Mouse (Mus musculus) limb, embryonic 15.5 days (tissue): ENCODE data around the gene Rtp3. TPM values are rescaled to one million over a fixed set of nuclear protein-coding genes. Genes with fewer than 3 reads are reported as not detected.

ENCODE experiments used
- ATAC-seq: fragments of 200-750 bp; cut with Nextera tagmentation; 2 replicates; pipeline ENCODE4 v1.8.0; 2017; ENCODE audit warnings: low read depth, moderate TSS enrichment; ENCODE audit not compliant: insufficient number of reproducible peaks, low FRiP score, low TSS enrichment
- H3K27ac ChIP-seq: fragments of 300-500 bp; sonication (generic); 2 replicates; pipeline ENCODE4 v1.5.1; 2015; ENCODE audit warnings: moderate library complexity, mild to moderate bottlenecking, inconsistent platforms
- H3K27me3 ChIP-seq: fragments of 300-500 bp; sonication (generic); 2 replicates; pipeline ENCODE4 v1.6.1; 2015; ENCODE audit warnings: inconsistent platforms
- H3K36me3 ChIP-seq: fragments of 300-500 bp; sonication (generic); 2 replicates; pipeline ENCODE4 v1.6.1; 2015; ENCODE audit warnings: inconsistent platforms
- H3K4me1 ChIP-seq: fragments of 300-500 bp; sonication (generic); 2 replicates; pipeline ENCODE4 v1.6.1; 2015; ENCODE audit warnings: inconsistent platforms
- H3K4me2 ChIP-seq: fragments of 300-500 bp; sonication (generic); 2 replicates; pipeline ENCODE4 v1.6.1; 2015; ENCODE audit warnings: mild to moderate bottlenecking, inconsistent platforms
- H3K4me3 ChIP-seq: fragments of 300-500 bp; sonication (generic); 2 replicates; pipeline ENCODE4 v1.5.1; 2015; ENCODE audit warnings: mild to moderate bottlenecking, inconsistent platforms
- H3K9ac ChIP-seq: fragments of 300-500 bp; sonication (generic); 2 replicates; pipeline ENCODE4 v1.6.1; 2015; ENCODE audit warnings: inconsistent platforms
- H3K9me3 ChIP-seq: fragments of 300-500 bp; sonication (generic); 2 replicates; pipeline ENCODE4 v1.6.1; 2016; ENCODE audit warnings: inconsistent platforms
- WGBS: fragments of 180-500 bp; shearing (Covaris S2); methylation state at CpG from one replicate; pipeline ENCODE4 v1.1.7; 2015; 5-methylcytosine and 5-hydroxymethylcytosine counted together
- polyA plus RNA-seq: library from polyadenylated mRNA; unstranded; fragments of >200 nt; fragmentation: Nextera tagmentation; extraction: Ambion mirVana; gene quantifications from 2 replicates; pipeline ENCODE4 v1.2.1, GENCODE M21; 2015

Rtp3 gene
- polyA plus RNA-seq, 1 experiment from 2014 or later: not detected

DNA sequence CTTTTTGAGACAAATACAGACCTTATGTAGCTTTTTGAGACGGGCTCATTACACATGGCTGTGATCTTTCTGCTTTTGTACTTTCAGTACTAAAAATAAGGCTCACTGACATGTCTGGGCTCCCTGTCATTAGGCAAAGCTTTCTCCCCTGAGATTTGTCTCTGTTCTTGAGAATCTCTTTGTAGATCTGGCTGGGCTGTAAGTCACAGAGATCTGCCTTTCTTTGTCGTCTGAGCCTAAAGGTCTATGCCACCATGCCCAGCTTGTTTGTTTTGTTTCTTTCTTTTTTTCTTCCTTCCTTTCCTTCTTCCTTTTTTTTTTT lies 24.5 kb downstream of the Rtp3 start:
- Histone ChIP-seq H3K36me3 (no peaks in the 10 kb centered on the region), H3K9ac (no peak overlapping the region), H3K4me2 (no peak overlapping the region), H3K27me3 (no peaks in the 10 kb centered on the region), H3K4me1 (no peaks in the 10 kb centered on the region), H3K9me3 (no peaks in the 10 kb centered on the region), H3K27ac (no peak overlapping the region), H3K4me3 (no peak overlapping the region)
- ATAC-seq: no peak
- WGBS: 59% methylated on average over 2 of the region's 2 CpGs

- H3K27ac ChIP-seq: no peak overlapping the region
- no peak overlapping the region for H3K9ac ChIP-seq
- no peak overlapping the region for H3K4me2 ChIP-seq
- no peaks in the 10 kb centered on the region for H3K36me3 ChIP-seq
- 88% methylated on average over 22 of the region's 22 CpGs for WGBS
- ATAC-seq: no peak
- no peak overlapping the region for H3K4me3 ChIP-seq
- H3K4me1 ChIP-seq: no peaks in the 10 kb centered on the region
- no peaks in the 10 kb centered on the region for H3K9me3 ChIP-seq
- no peaks in the 10 kb centered on the region for H3K27me3 ChIP-seq
Observed at GRCm38 (mm10) chr9:110965062-110965909, 25.1 kb downstream of the Rtp3 start.

DNA sequence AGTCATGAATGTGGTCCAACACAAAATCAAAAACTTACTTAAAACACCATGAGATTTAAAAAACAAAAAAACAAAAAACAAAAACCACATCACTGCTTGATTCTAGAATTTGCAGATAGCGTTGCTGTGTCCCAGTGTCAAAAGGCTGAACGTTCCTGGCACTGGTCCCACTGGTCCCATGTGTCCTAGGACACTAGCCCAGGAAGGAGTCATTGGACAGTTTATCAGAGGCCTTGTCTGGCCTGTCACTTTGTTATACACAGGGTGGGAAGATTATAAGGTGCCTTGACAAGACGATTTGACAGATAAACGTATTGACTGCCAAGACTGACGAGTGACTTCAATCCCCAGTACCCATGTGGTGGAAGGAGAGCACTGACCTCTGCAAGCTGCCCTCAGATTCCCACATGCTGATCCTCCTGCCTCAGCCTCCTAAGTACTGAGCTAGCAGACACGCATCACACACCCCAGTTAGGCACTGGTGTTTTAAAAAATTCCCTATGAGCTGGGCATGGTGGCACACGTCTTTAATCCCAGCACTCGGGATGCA lies 26.7 kb downstream of the Rtp3 start:
- no peak for ATAC-seq
- WGBS: 87% methylated on average over 8 of the region's 8 CpGs

GRCm38 (mm10) chr9:110961386-110961785 lies 29.0 kb downstream of the Rtp3 start:
- Histone ChIP-seq H3K4me2 (no peak overlapping the region), H3K4me3 (no peak overlapping the region), H3K9ac (no peak overlapping the region), H3K4me1 (no peaks in the 10 kb centered on the region), H3K36me3 (no peaks in the 10 kb centered on the region), H3K9me3 (no peaks in the 10 kb centered on the region), H3K27me3 (no peaks in the 10 kb centered on the region), H3K27ac (no peak overlapping the region)
- 97% methylated on average over 8 of the region's 8 CpGs for WGBS
- ATAC-seq: no peak

More for the DNA sequence above, 26.7 kb downstream of the Rtp3 start:
- H3K4me3 ChIP-seq: no peak overlapping the region
- H3K27ac ChIP-seq: no peak overlapping the region
- H3K27me3 ChIP-seq: no peaks in the 10 kb centered on the region
- H3K36me3 ChIP-seq: no peaks in the 10 kb centered on the region
- H3K9me3 ChIP-seq: no peaks in the 10 kb centered on the region
- H3K4me2 ChIP-seq: no peak overlapping the region
- no peak overlapping the region for H3K9ac ChIP-seq
- no peaks in the 10 kb centered on the region for H3K4me1 ChIP-seq

- Histone ChIP-seq H3K4me1 (no peaks in the 10 kb centered on the region), H3K36me3 (no peaks in the 10 kb centered on the region), H3K4me2 (no peak overlapping the region), H3K4me3 (no peak overlapping the region), H3K9me3 (no peaks in the 10 kb centered on the region), H3K27ac (no peak overlapping the region), H3K27me3 (peaks cover 8% of the 10 kb centered on the region), H3K9ac (no peak overlapping the region)
- no peak for ATAC-seq
- 85% methylated on average over 13 of the region's 13 CpGs for WGBS
Observed at GRCm38 (mm10) chr9:110960230-110961149, 29.9 kb downstream of the Rtp3 start.

GRCm38 (mm10) chr9:110959669-110960068 lies 30.7 kb downstream of the Rtp3 start:
- Histone ChIP-seq H3K9ac (no peak overlapping the region), H3K4me1 (no peaks in the 10 kb centered on the region), H3K27me3 (peaks cover 16% of the 10 kb centered on the region), H3K4me3 (no peak overlapping the region), H3K27ac (no peak overlapping the region), H3K9me3 (no peaks in the 10 kb centered on the region), H3K36me3 (no peaks in the 10 kb centered on the region), H3K4me2 (no peak overlapping the region)
- WGBS: 77% methylated on average over 5 of the region's 5 CpGs
- no peak for ATAC-seq

- peaks cover 44% of the 10 kb centered on the region for H3K27me3 ChIP-seq
- WGBS: 79% methylated on average over 6 of the region's 6 CpGs
Observed at GRCm38 (mm10) chr9:110955962-110956361, 34.4 kb downstream of the Rtp3 start.

GRCm38 (mm10) chr9:110954681-110955445 lies 35.5 kb downstream of the Rtp3 start:
- no peaks in the 10 kb centered on the region for H3K9me3 ChIP-seq
- ATAC-seq: no peak
- 59% methylated on average over 2 of the region's 2 CpGs for WGBS
- H3K4me2 ChIP-seq: no peak overlapping the region
- H3K4me1 ChIP-seq: peaks cover 10% of the 10 kb centered on the region
- no peak overlapping the region for H3K4me3 ChIP-seq
- no peak overlapping the region for H3K9ac ChIP-seq
- peaks cover 44% of the 10 kb centered on the region for H3K27me3 ChIP-seq
- no peak overlapping the region for H3K27ac ChIP-seq
- no peaks in the 10 kb centered on the region for H3K36me3 ChIP-seq

More at GRCm38 (mm10) chr9:110955962-110956361, 34.4 kb downstream of the Rtp3 start:
- H3K4me2 ChIP-seq: no peak overlapping the region
- no peak for ATAC-seq
- no peak overlapping the region for H3K9ac ChIP-seq
- H3K4me3 ChIP-seq: no peak overlapping the region
- H3K36me3 ChIP-seq: no peaks in the 10 kb centered on the region
- H3K9me3 ChIP-seq: no peaks in the 10 kb centered on the region
- peaks cover 10% of the 10 kb centered on the region for H3K4me1 ChIP-seq
- no peak overlapping the region for H3K27ac ChIP-seq

GRCm38 (mm10) chr9:110953550-110954461 lies 36.6 kb downstream of the Rtp3 start:
- 2% methylated on average over 44 of the region's 44 CpGs for WGBS
- peak overlapping the region; percentile 94 for H3K4me2 ChIP-seq
- no peaks in the 10 kb centered on the region for H3K36me3 ChIP-seq
- H3K9me3 ChIP-seq: no peaks in the 10 kb centered on the region
- peaks cover 10% of the 10 kb centered on the region for H3K4me1 ChIP-seq
- H3K9ac ChIP-seq: 0 out of 2 replicates have a peak overlapping the region, but pooled peaks have one; percentile 5
- peaks cover 44% of the 10 kb centered on the region for H3K27me3 ChIP-seq
- no peak overlapping the region for H3K27ac ChIP-seq
- peak overlapping the region; percentile 50 for H3K4me3 ChIP-seq
- peak; percentile 41; the same call in 1 of the 2 replicates for ATAC-seq

- Histone ChIP-seq H3K9ac (no peak overlapping the region), H3K27ac (no peak overlapping the region), H3K36me3 (no peaks in the 10 kb centered on the region), H3K27me3 (peaks cover 46% of the 10 kb centered on the region), H3K4me3 (peak overlapping the region; percentile 50), H3K9me3 (no peaks in the 10 kb centered on the region), H3K4me1 (peaks cover 10% of the 10 kb centered on the region), H3K4me2 (peak overlapping the region; percentile 94)
- no peak for ATAC-seq
- WGBS: 42% methylated on average over 5 of the region's 5 CpGs
Observed at GRCm38 (mm10) chr9:110952931-110953549, 37.3 kb downstream of the Rtp3 start.
